Mouse (Mus musculus) bone marrow macrophage, adult 2 months (primary cell): ENCODE data around the gene Errfi1.

Source experiments
- CTCF ChIP-seq: IDR thresholded peaks from 2 replicates; pipeline ENCODE4 v1.5.1; 2012; ENCODE audit warnings: low read depth, mild to moderate bottlenecking, low read length, moderate library complexity
- POLR2A ChIP-seq: IDR thresholded peaks from 2 replicates; pipeline ENCODE4 v1.6.1; 2012; ENCODE audit warnings: mild to moderate bottlenecking, low read depth, low read length, borderline replicate concordance

GRCm38 (mm10) chr4:150855346-150855745, 1.6 kb downstream of the Errfi1 start:
- TF ChIP-seq POLR2A (no peak), CTCF (no peak)
